Mouse (Mus musculus) CH12.LX (cell line): ENCODE data around the gene Ankrd28. TPM values are rescaled to one million over a fixed set of nuclear protein-coding genes. Genes with fewer than 3 reads are reported as not detected.

Source experiments
- DNase-seq: peaks from one replicate; pipeline ENCODE4 v3.0.0-alpha.2; 2013; ENCODE audit errors: extremely low read depth
- H3K27ac ChIP-seq: 2 replicates; pipeline ENCODE4 v1.5.1; 2012; ENCODE audit warnings: low read depth, mild to moderate bottlenecking, control low read depth, moderate library complexity; ENCODE audit not compliant: insufficient read depth
- H3K27me3 ChIP-seq: replicated peaks from 2 replicates; pipeline ENCODE3; 2012; ENCODE audit warnings: inconsistent platforms
- H3K36me3 ChIP-seq, 2 experiments: replicated peaks in 1 of 2; 2 replicates each; pipeline versions ENCODE3 to v1.6.1; 2012; ENCODE audit warnings: inconsistent platforms in 1 of 2, low read length in 1 of 2, mild to moderate bottlenecking in 1 of 2, mixed read lengths in 1 of 2, moderate library complexity in 1 of 2; ENCODE audit not compliant: control insufficient read depth in 1 of 2, insufficient read depth in 1 of 2
- H3K4me1 ChIP-seq, 2 experiments: 2 replicates each; pipeline ENCODE4 v1.6.1; 2012; ENCODE audit warnings: inconsistent platforms in 1 of 2, moderate library complexity in 1 of 2; ENCODE audit not compliant: insufficient read depth in 2 of 2, control insufficient read depth in 1 of 2
- H3K4me2 ChIP-seq: 2 replicates; pipeline ENCODE4 v1.6.1; 2012; ENCODE audit warnings: low read depth, mild to moderate bottlenecking, control low read depth; ENCODE audit not compliant: poor library complexity, insufficient read depth, severe bottlenecking
- H3K4me3 ChIP-seq, 3 experiments: fragments of 150-350 bp in 1 of 3; sonication (generic) in 1 of 3; replicated peaks in 1 of 3; 2 replicates each; pipeline versions ENCODE3 to v1.5.1; 2011 to 2012; ENCODE audit warnings: low read depth in 2 of 3, low read length in 2 of 3, mild to moderate bottlenecking in 2 of 3, moderate library complexity in 2 of 3, control low read depth in 1 of 3, improper control_type of control experiment in 1 of 3, inconsistent platforms in 1 of 3, mixed read lengths in 1 of 3; ENCODE audit not compliant: poor library complexity in 1 of 3
- H3K79me2 ChIP-seq: replicated peaks from 2 replicates; pipeline ENCODE4 v1.6.1; 2012; ENCODE audit warnings: mild to moderate bottlenecking, moderate library complexity; ENCODE audit not compliant: control insufficient read depth, poor library complexity, insufficient read depth, severe bottlenecking; ENCODE audit errors: extremely low read depth
- H3K9ac ChIP-seq: 2 replicates; pipeline ENCODE4 v1.6.1; 2012; ENCODE audit warnings: low read depth, mild to moderate bottlenecking, control low read depth, moderate library complexity; ENCODE audit not compliant: insufficient read depth
- H3K9me3 ChIP-seq: replicated peaks from 2 replicates; pipeline ENCODE3; 2012; ENCODE audit warnings: low read length, inconsistent platforms, mixed read lengths
- CHD2 ChIP-seq: IDR thresholded peaks from 2 replicates; pipeline ENCODE4 v1.6.1; 2011; ENCODE audit warnings: low read length, improper control_type of control experiment
- CTCF ChIP-seq, 2 experiments: IDR thresholded peaks in 1 of 2; conservative IDR thresholded peaks in 1 of 2; 2 replicates each; pipeline ENCODE4 v1.5.1; 2011 to 2012; ENCODE audit warnings: low read depth in 2 of 2, low read length in 2 of 2, improper control_type of control experiment in 1 of 2, inconsistent platforms in 1 of 2, mild to moderate bottlenecking in 1 of 2, moderate library complexity in 1 of 2
- E2F4 ChIP-seq: IDR thresholded peaks from 2 replicates; pipeline ENCODE4 v1.6.1; 2011; ENCODE audit warnings: low read depth, low read length, improper control_type of control experiment; ENCODE audit not compliant: insufficient replicate concordance
- EP300 ChIP-seq: IDR thresholded peaks from 2 replicates; pipeline ENCODE4 v1.6.1; 2011; ENCODE audit warnings: low read length, improper control_type of control experiment
- GABPA ChIP-seq: IDR thresholded peaks from 2 replicates; pipeline ENCODE4 v1.6.1; 2012; ENCODE audit warnings: low read depth, low read length, improper control_type of control experiment, inconsistent platforms; ENCODE audit not compliant: insufficient replicate concordance
- HCFC1 ChIP-seq: IDR thresholded peaks from 2 replicates; pipeline ENCODE4 v1.6.1; 2012; ENCODE audit warnings: low read depth, mild to moderate bottlenecking, inconsistent platforms, low read length, improper control_type of control experiment
- IRF4 ChIP-seq: IDR thresholded peaks from 2 replicates; pipeline ENCODE4 v1.6.1; 2014; ENCODE audit warnings: low read depth, mild to moderate bottlenecking, inconsistent platforms, low read length, improper control_type of control experiment
- JUND ChIP-seq: conservative IDR thresholded peaks from 2 replicates; pipeline ENCODE4 v1.6.1; 2011; ENCODE audit warnings: low read depth, low read length, improper control_type of control experiment
- MAZ ChIP-seq: IDR thresholded peaks from 2 replicates; pipeline ENCODE4 v1.6.1; 2012; ENCODE audit warnings: low read depth, mild to moderate bottlenecking, inconsistent platforms, low read length, improper control_type of control experiment, moderate library complexity
- MXI1 ChIP-seq: IDR thresholded peaks from 2 replicates; pipeline ENCODE4 v1.6.1; 2011; ENCODE audit warnings: mild to moderate bottlenecking, low read depth, low read length, improper control_type of control experiment
- PAX5 ChIP-seq: IDR thresholded peaks from 2 replicates; pipeline ENCODE4 v1.6.1; 2012; ENCODE audit warnings: low read length, inconsistent platforms, mixed read lengths
- RAD21 ChIP-seq: IDR thresholded peaks from 2 replicates; pipeline ENCODE4 v1.6.1; 2011; ENCODE audit warnings: low read depth, mild to moderate bottlenecking, low read length, improper control_type of control experiment, moderate library complexity
- RCOR1 ChIP-seq: conservative IDR thresholded peaks from 2 replicates; pipeline ENCODE4 v1.6.1; 2012; ENCODE audit warnings: low read depth, mild to moderate bottlenecking, inconsistent platforms, low read length, improper control_type of control experiment
- SIN3A ChIP-seq: IDR thresholded peaks from 2 replicates; pipeline ENCODE4 v1.6.1; 2012; ENCODE audit warnings: low read length, improper control_type of control experiment, inconsistent platforms
- SMC3 ChIP-seq: IDR thresholded peaks from 2 replicates; pipeline ENCODE4 v1.6.1; 2011; ENCODE audit warnings: low read depth, low read length, improper control_type of control experiment
- TBP ChIP-seq: conservative IDR thresholded peaks from 2 replicates; pipeline ENCODE4 v1.6.1; 2011; ENCODE audit warnings: low read depth, low read length, improper control_type of control experiment
- UBTF ChIP-seq: IDR thresholded peaks from 2 replicates; pipeline ENCODE4 v1.6.1; 2012; ENCODE audit warnings: low read depth, mild to moderate bottlenecking, inconsistent platforms, low read length, improper control_type of control experiment, moderate library complexity
- USF1 ChIP-seq: IDR thresholded peaks from 2 replicates; pipeline ENCODE4 v1.6.1; 2014; ENCODE audit warnings: low read depth, mild to moderate bottlenecking, inconsistent platforms, low read length, improper control_type of control experiment
- USF2 ChIP-seq: conservative IDR thresholded peaks from 2 replicates; pipeline ENCODE4 v1.6.1; 2011; ENCODE audit warnings: low read depth, low read length, improper control_type of control experiment
- ZC3H11A ChIP-seq: IDR thresholded peaks from 2 replicates; pipeline ENCODE4 v1.6.1; 2012; ENCODE audit warnings: low read depth, mild to moderate bottlenecking, inconsistent platforms, low read length, improper control_type of control experiment
- ZMIZ1 ChIP-seq: IDR thresholded peaks from 2 replicates; pipeline ENCODE4 v1.6.1; 2012; ENCODE audit warnings: low read depth, mild to moderate bottlenecking, inconsistent platforms, low read length, improper control_type of control experiment
- ZNF384 ChIP-seq: IDR thresholded peaks from 2 replicates; pipeline ENCODE4 v1.6.1; 2012; ENCODE audit warnings: low read depth, low read length, improper control_type of control experiment, inconsistent platforms
- dilution Hi-C: fragments of 300-500 bp; cut with MboI; formaldehyde crosslinking; loops from 2 replicates; pipeline ENCODE4 v1.14.3; 2020; ENCODE audit warnings: low sequenced_read_pairs; ENCODE audit not compliant: extremely low pct_unique_long_range_greater_than_20kb, extremely low pct_ligation_motif_present
- in situ Hi-C: fragments of 300-500 bp; cut with MboI; formaldehyde crosslinking; loops from 3 replicates; pipeline ENCODE4 v1.14.3; 2019; ENCODE audit warnings: low sequenced_read_pairs, low pct_ligation_motif_present, low pct_unique_long_range_greater_than_20kb, mixed read lengths
- polyA plus RNA-seq: library from polyadenylated mRNA; unstranded; fragments of >175 nt; gene quantifications from 2 replicates; pipeline ENCODE4 v1.2.1, GENCODE M21; 2012; ENCODE audit warnings: low read depth; ENCODE audit not compliant: insufficient read length
- total RNA-seq, 2 experiments: library from RNA; depleted of rRNA; stranded (reverse); fragments of 300-350 nt in 1 of 2; fragments of >200 nt in 1 of 2; gene quantifications; 2 replicates each; pipeline ENCODE4 v1.2.3; 2012 to 2014

Gene Ankrd28
- total and polyA plus RNA-seq, 3 experiments = 7.3 to 15.0 (median 14.9) TPM

- Histone ChIP-seq H3K27me3 (no peaks in the 10 kb centered on the region), H3K27ac (no peak overlapping the region), H3K9me3 (no peaks in the 10 kb centered on the region), H3K36me3 (peaks cover 10 to 55% of the 10 kb centered on the region in 2 experiments), H3K4me3 (no peak overlapping the region), H3K9ac (no peak overlapping the region), H3K4me2 (no peak overlapping the region), H3K4me1 (no peaks in the 10 kb centered on the region), H3K79me2 (no peaks in the 10 kb centered on the region)
- no peak for DNase-seq
- in situ Hi-C loops (no loop called here), dilution Hi-C loops (no loop called here)
- TF ChIP-seq MXI1 = no peak
- no peak for TF ChIP-seq PAX5
- TF ChIP-seq TBP = no peak
- TF ChIP-seq E2F4 = no peak
- no peak for TF ChIP-seq SIN3A
- TF ChIP-seq EP300 = no peak
Observed at GRCm38 (mm10) chr14:31721256-31721655, 109.2 kb downstream of the Ankrd28 start.

- H3K4me2 ChIP-seq = no peak overlapping the region
- no peaks in the 10 kb centered on the region for H3K9me3 ChIP-seq
- H3K27ac ChIP-seq = no peak overlapping the region
- no peaks in the 10 kb centered on the region for H3K27me3 ChIP-seq
- no peaks in the 10 kb centered on the region for H3K4me1 ChIP-seq
- DNase-seq = no peak
- in situ Hi-C loops (no loop called here), dilution Hi-C loops (no loop called here)
- H3K4me3 ChIP-seq = no peak overlapping the region
- H3K79me2 ChIP-seq = no peaks in the 10 kb centered on the region
- TF ChIP-seq E2F4 = no peak
- no peak for TF ChIP-seq USF1
- no peak for TF ChIP-seq RAD21
- TF ChIP-seq CTCF (conservative IDR thresholded peaks at IDR 0.05 in 1 of 2, IDR thresholded peaks at IDR 0.05 in 1 of 2; ENCODE audit: low read depth in 2 of 2, low read length in 2 of 2) = no peak
- no peak for TF ChIP-seq PAX5
- no peak for TF ChIP-seq MAZ
- TF ChIP-seq IRF4 = no peak
- no peak for TF ChIP-seq CHD2
- TF ChIP-seq UBTF = no peak
- no peak for TF ChIP-seq HCFC1
- no peak for TF ChIP-seq JUND
- no peak for TF ChIP-seq TBP
- no peak for TF ChIP-seq MXI1
- no peak for TF ChIP-seq ZMIZ1
- no peak for TF ChIP-seq ZNF384
- TF ChIP-seq RCOR1 = no peak
- TF ChIP-seq USF2 = no peak
- TF ChIP-seq GABPA = no peak
- TF ChIP-seq SMC3 = no peak
- no peak for TF ChIP-seq ZC3H11A
- peaks cover 10 to 65% of the 10 kb centered on the region in 2 experiments for H3K36me3 ChIP-seq
- H3K9ac ChIP-seq = no peak overlapping the region
Observed at GRCm38 (mm10) chr14:31718332-31718731, 112.1 kb downstream of the Ankrd28 start.
